12 mouse cellular contexts compared by ENCODE assay signal in the genomic region with DNA sequence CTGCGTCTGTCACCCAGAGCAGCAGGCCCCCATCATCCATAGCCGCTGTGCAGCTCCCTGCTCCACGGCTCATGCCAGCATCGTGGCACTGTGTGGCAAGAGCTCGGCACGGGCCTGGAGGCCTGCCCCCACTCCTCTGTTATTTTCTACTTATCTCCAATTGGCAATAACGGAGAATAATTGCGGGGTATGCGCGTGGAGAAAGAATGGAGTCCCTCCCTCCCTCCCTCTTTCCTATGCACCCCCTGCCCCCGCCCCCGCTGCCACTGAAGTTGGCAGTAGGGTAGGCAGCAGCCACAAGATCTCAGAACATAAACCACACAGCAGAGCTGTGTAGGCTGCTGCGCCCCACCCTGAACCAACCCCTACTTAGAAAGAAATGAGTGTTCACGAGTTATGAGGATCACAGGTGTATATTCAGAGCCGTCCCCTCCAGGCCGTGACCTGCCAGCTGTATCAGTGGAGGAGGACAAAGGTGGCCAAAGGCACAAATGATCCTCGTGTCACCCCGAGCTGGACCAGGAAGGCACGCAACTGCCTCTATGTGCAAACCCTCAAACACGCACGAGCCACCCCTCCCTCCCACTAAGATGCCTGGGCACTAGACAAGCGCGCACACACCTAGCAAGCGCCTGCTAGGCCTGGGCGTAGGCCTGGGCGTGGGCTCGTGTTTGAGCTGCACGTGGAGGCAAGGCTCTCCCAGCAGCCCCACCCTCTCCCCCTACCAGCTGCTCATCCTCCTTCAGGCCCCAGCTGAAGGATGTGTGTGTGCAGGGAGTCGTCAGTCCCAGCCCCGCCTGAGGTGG.
DNase-seq lines count a peak whose midpoint lies in the region; ATAC-seq and TF ChIP-seq lines count a peak whose summit lies in the region.
"Had no signal": no experiment of that assay in that cellular context is flagged by ENCODE, and none has a peak within 500 bp of the region (broad histone marks: within the 10 kb centered on the region; RNA-seq: fewer than 3 reads in every experiment).

No protein-coding gene starts in this region.

- TF ChIP-seq POLR2A in brain, embryonic 14.5 days (IDR thresholded peaks at IDR 0.05; ENCODE audit: borderline replicate concordance, extremely low read depth, insufficient read depth, insufficient read length, poor library complexity, severe bottlenecking) = no peak

- 0 out of 2 replicates have a peak overlapping the region, but pooled peaks have one; percentile 10 for H3K9ac ChIP-seq in forebrain, postnatal 0 days
- H3K9ac ChIP-seq in stomach, postnatal 0 days (ENCODE audit: low read length) = no peak overlapping the region

- peak; percentile 78 for ATAC-seq in forebrain, postnatal 0 days
- ATAC-seq in stomach, postnatal 0 days (ENCODE audit: low FRiP score, low TSS enrichment) = 0 out of 2 replicates have a peak, but pooled peaks have one; percentile 51

- peak; percentile 43 to 66 for DNase-seq in left cerebral cortex, adult 18-20 months (ENCODE audit: low spot score in 2 of 2)
- no peak for DNase-seq in left cerebral cortex, postnatal 4 days
- peak; percentile 57 for DNase-seq in brain, embryonic 14.5 days (ENCODE audit: low read depth)
- DNase-seq in forebrain, postnatal 0 days = no peak
- DNase-seq in stomach, postnatal 0 days (ENCODE audit: low spot score) = peak; percentile 35
- no peak for DNase-seq in retina, postnatal 1 day
- no peak for DNase-seq in natural killer cell, adult 2 months (ENCODE audit: low spot score in 2 of 2)
- DNase-seq: adrenal gland, postnatal 14 days; cerebellum, postnatal 14 days; heart, postnatal 14 days; kidney, postnatal 36 days had no signal

- TF ChIP-seq CTCF in brain, embryonic 14.5 days (IDR thresholded peaks at IDR 0.05; ENCODE audit: borderline replicate concordance, extremely low read depth, insufficient read depth, insufficient read length) = no peak
- TF ChIP-seq CTCF in forebrain, postnatal 0 days (IDR thresholded peaks at IDR 0.05; ENCODE audit: low read depth) = no peak
- TF ChIP-seq CTCF in stomach, postnatal 0 days (IDR thresholded peaks at IDR 0.05; ENCODE audit: low read depth) = no peak

- no peaks in the 10 kb centered on the region for H3K36me3 ChIP-seq in forebrain, postnatal 0 days (ENCODE audit: insufficient read depth)
- H3K36me3 ChIP-seq in stomach, postnatal 0 days (ENCODE audit: control insufficient read depth, insufficient read depth, low read length) = no peaks in the 10 kb centered on the region

- no peak for TF ChIP-seq EP300 in stomach, postnatal 0 days (optimal IDR thresholded peaks at IDR 0.05)

- intact Hi-C loops in left cerebral cortex, postnatal 4 days (cut with DNase I) = no loop called here

- H3K4me1 ChIP-seq in forebrain, postnatal 0 days (ENCODE audit: insufficient read depth) = no peaks in the 10 kb centered on the region
- H3K4me1 ChIP-seq in stomach, postnatal 0 days (replicated peaks; ENCODE audit: control insufficient read depth, insufficient read depth) = no peaks in the 10 kb centered on the region

- no peak overlapping the region for H3K27ac ChIP-seq in forebrain, postnatal 0 days (ENCODE audit: low read depth, low read length)
- H3K27ac ChIP-seq in stomach, postnatal 0 days (replicated peaks) = no peak overlapping the region

- H3K9me3 ChIP-seq in forebrain, postnatal 0 days (ENCODE audit: low read length) = peaks cover 2% of the 10 kb centered on the region; the same call in 1 of the 2 replicates
- no peaks in the 10 kb centered on the region for H3K9me3 ChIP-seq in stomach, postnatal 0 days (ENCODE audit: control insufficient read depth, low read length)

- no peak overlapping the region for H3K4me2 ChIP-seq in forebrain, postnatal 0 days (ENCODE audit: low read depth)
- H3K4me2 ChIP-seq in stomach, postnatal 0 days (replicated peaks; ENCODE audit: low read depth) = no peak overlapping the region
- H3K4me2 ChIP-seq: liver, embryonic 11.5 days had no signal

- no peaks in the 10 kb centered on the region for H3K27me3 ChIP-seq in forebrain, postnatal 0 days (ENCODE audit: insufficient read depth, low read length)
- H3K27me3 ChIP-seq in stomach, postnatal 0 days (ENCODE audit: control insufficient read depth, insufficient read depth, low read length) = no peaks in the 10 kb centered on the region

- WGBS in forebrain, postnatal 0 days = 70% methylated on average over 30 of the region's 30 CpGs
- 70% methylated on average over 30 of the region's 30 CpGs for WGBS in stomach, postnatal 0 days

- H3K4me3 ChIP-seq in forebrain, postnatal 0 days (ENCODE audit: low read depth, low read length) = no peak overlapping the region
- no peak overlapping the region for H3K4me3 ChIP-seq in stomach, postnatal 0 days (ENCODE audit: low read depth, low read length)

Comparison
In these comparisons a context has a peak if more than half of its experiments do, and no peak if none do; other contexts are left out.
1. DNase-seq: peak in left cerebral cortex, adult 18-20 months (2 of 2), brain, embryonic 14.5 days (single experiment) and stomach, postnatal 0 days (single experiment); none in left cerebral cortex, postnatal 4 days (single experiment), forebrain, postnatal 0 days (single experiment), retina, postnatal 1 day (single experiment) and natural killer cell, adult 2 months (0 of 2).